Mouse (Mus musculus) cerebellum, adult 2 months (tissue): ENCODE results near the gene Tubal3. TPM values are rescaled to one million over a fixed set of nuclear protein-coding genes. Genes with fewer than 3 reads are reported as not detected.

Experiments
- DNase-seq, 2 experiments: peaks; one replicate each; pipeline ENCODE4 v3.0.0; 2021
- H3K27ac ChIP-seq: fragments of 200-500 bp; 2 replicates; pipeline ENCODE4 v1.5.1; 2012; ENCODE audit warnings: low read length, control low read depth, inconsistent platforms; ENCODE audit not compliant: insufficient read depth
- H3K27me3 ChIP-seq: fragments of 200-500 bp; 2 replicates; pipeline ENCODE4 v1.6.1; 2012; ENCODE audit warnings: inconsistent platforms, mild to moderate bottlenecking, low read length, moderate library complexity; ENCODE audit not compliant: control insufficient read depth, insufficient read depth
- H3K4me1 ChIP-seq: fragments of 200-500 bp; 2 replicates; pipeline ENCODE4 v1.6.1; 2011; ENCODE audit warnings: low read length; ENCODE audit not compliant: control insufficient read depth, insufficient read depth
- H3K4me3 ChIP-seq: fragments of 200-500 bp; replicated peaks from 2 replicates; pipeline ENCODE3; 2011; ENCODE audit warnings: mild to moderate bottlenecking, low read depth, low read length, control low read depth; ENCODE audit not compliant: insufficient read depth
- CTCF ChIP-seq: fragments of 200-500 bp; IDR thresholded peaks from 2 replicates; pipeline ENCODE4 v1.5.1; 2011; ENCODE audit warnings: low read depth, mild to moderate bottlenecking, control low read depth, low read length, moderate library complexity, borderline replicate concordance; ENCODE audit not compliant: insufficient read depth
- POLR2A ChIP-seq: fragments of 200-500 bp; IDR thresholded peaks from 2 replicates; pipeline ENCODE4 v1.6.1; 2011; ENCODE audit warnings: low read length, control low read depth, borderline replicate concordance; ENCODE audit not compliant: insufficient read depth
- WGBS: fragments of 180-500 bp; shearing (Covaris S2); methylation state at CpG from one replicate; pipeline ENCODE4 v1.1.7; 2018; 5-methylcytosine and 5-hydroxymethylcytosine counted together
- polyA plus RNA-seq: library from polyadenylated mRNA; depleted of rRNA; stranded (reverse); fragments of >200 nt; gene quantifications from 2 replicates; pipeline ENCODE4 v1.2.3, GENCODE M21; 2012; rRNA removed

Tubal3 gene
- polyA plus RNA-seq, result not detected in 2 replicates

DNA sequence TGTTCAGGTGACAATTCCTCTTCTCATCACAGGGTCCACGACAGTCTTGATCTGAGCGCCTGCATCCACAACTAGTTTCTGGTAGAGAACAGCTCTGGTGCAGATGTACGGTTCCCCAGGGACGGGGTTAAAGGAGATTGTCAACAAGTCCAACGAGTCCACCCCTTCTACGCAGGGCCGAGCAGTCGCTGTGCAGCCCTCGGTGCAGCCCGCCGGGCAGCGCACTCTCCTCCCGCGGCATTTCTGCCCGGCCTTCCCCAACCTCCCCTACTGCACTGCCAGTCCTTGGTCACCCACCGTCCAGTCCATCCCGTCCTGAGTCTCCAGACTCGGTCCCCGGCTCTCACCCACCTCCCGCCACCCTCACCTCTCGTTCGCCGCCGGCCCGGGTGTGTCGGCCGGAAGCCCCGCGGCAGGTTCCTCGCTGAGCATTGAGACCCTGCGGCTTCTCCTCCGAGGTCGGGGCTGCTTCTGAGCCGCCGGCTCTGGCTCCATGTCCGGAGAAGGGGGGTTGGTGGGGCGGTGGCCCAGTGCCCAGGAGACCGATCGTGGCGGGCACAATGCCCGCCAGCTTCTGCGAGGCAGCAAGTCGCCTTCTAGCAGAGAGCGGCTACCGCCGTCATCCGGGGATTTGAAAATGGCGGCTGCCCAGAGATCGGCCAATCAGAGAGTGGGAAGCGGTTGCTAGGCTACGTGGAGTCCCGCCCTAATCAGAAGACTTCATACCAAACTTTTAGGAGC is at the start of gene Tubal3, which contains the start of gene Net1:
Gene Tubal3 (plus strand): TSS at position 704 of the 741 bp plus-strand sequence.
Gene Net1 (minus strand): TSS at position 650 of the 741 bp plus-strand sequence.
- under 1% methylated on average over 52 of the region's 52 CpGs for WGBS
- peak within 1 kb of the TSS; percentile 65 for H3K4me3 ChIP-seq
- TF ChIP-seq POLR2A, result no peak
- TF ChIP-seq CTCF, result no peak
- DNase-seq, result peak; percentile 78 to 86
- no peaks in the 10 kb centered on the region for H3K27me3 ChIP-seq
- no peaks in the 10 kb centered on the region for H3K4me1 ChIP-seq
- H3K27ac ChIP-seq, result no peak within 1 kb of the TSS

DNA sequence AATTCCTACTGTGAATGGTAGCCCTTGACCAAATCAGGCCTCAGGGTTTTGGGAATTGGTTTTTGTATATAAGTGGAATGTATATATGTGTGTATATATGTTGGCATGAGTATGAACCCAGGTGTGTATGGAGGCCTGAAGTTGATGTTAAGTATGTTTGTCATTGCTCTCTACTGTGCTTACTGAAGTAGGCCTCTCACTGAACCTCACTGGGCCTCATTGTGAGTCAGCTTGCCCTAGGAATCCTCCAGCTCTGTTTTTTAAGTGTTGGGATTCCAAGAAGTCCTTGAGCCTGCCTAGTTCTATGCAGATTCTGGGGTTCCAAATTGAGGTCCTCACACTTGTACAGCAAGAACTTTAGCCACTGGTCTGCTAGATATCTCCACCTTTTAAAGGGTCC is 48.2 kb upstream of the Tubal3 start:
- DNase-seq, result no peak
- Histone ChIP-seq H3K4me1 (no peaks in the 10 kb centered on the region), H3K27ac (no peak overlapping the region), H3K4me3 (no peak overlapping the region), H3K27me3 (no peaks in the 10 kb centered on the region)
- TF ChIP-seq CTCF (no peak), POLR2A (no peak)

DNA sequence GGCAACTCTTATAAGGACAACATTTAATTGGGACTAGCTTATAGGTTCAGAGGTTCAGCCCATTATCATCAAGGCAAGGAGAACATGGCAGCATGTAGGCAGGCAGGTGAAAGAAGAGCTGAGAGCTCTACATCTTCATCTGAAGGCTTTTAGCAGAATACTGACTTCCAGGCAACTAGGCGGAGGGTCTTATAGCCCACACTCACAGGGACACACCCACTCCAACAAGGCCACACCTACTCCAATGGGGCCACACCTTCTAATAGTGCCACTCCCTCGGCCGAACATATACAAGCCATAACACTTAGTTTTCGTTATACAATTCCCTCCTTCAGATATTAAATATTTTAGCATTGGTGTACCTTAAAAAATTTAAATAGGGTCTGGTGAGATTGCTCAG is 45.2 kb upstream of the Tubal3 start:
- Histone ChIP-seq H3K4me1 (no peaks in the 10 kb centered on the region), H3K4me3 (no peak overlapping the region), H3K27me3 (no peaks in the 10 kb centered on the region), H3K27ac (no peak overlapping the region)
- DNase-seq, result no peak
- TF ChIP-seq CTCF (no peak), POLR2A (no peak)
- 96% methylated on average over 4 of the region's 4 CpGs for WGBS

DNA sequence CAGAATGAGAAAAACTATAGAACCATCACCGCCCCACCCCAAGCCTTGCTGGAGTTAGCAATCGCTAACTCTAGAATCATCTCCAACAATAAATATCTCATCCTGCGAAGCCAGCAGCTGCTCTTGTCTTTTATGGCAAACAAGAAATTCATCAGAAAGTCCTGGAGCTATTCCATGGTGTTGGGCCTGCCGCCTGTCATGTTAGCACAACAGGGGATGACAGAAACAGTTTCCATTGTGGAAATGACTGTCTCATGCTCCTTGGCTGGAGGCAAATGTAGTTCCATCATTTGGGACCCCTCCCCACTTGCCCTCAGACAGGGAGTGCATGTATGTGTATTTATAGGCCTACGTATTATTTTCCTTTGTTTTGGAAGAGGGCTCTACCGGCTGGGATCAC is 41.6 kb upstream of the Tubal3 start:
- Histone ChIP-seq H3K27ac (no peak overlapping the region), H3K4me1 (no peaks in the 10 kb centered on the region), H3K4me3 (no peak overlapping the region), H3K27me3 (no peaks in the 10 kb centered on the region)
- no peak for DNase-seq
- WGBS, result 36% methylated on average over 6 of the region's 6 CpGs
- TF ChIP-seq CTCF (no peak), POLR2A (no peak)

DNA sequence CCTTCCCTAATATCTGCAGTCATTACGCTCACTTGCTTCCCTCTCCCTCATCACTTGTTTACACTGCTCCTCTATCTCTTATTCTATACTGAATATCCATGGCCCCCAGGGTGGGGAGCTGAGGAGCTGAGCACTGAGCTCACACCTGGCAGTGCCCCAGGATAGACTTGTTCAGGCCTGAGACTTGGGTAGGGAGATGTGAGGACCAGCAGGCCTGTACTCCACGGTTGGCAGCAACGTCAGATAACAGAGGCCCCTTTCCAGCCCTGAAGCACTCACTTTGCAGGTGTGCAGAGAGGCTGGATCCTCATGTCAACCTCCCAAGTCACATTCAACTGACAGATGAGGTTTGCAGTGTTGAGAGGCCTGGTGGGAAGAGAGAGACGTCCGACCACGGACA is 40.9 kb upstream of the Tubal3 start:
- H3K27ac ChIP-seq, result no peak overlapping the region
- TF ChIP-seq POLR2A (no peak), CTCF (no peak)
- WGBS, result 59% methylated on average over 6 of the region's 6 CpGs
- H3K4me3 ChIP-seq, result no peak overlapping the region
- DNase-seq, result no peak
- H3K4me1 ChIP-seq, result no peaks in the 10 kb centered on the region
- H3K27me3 ChIP-seq, result no peaks in the 10 kb centered on the region

DNA sequence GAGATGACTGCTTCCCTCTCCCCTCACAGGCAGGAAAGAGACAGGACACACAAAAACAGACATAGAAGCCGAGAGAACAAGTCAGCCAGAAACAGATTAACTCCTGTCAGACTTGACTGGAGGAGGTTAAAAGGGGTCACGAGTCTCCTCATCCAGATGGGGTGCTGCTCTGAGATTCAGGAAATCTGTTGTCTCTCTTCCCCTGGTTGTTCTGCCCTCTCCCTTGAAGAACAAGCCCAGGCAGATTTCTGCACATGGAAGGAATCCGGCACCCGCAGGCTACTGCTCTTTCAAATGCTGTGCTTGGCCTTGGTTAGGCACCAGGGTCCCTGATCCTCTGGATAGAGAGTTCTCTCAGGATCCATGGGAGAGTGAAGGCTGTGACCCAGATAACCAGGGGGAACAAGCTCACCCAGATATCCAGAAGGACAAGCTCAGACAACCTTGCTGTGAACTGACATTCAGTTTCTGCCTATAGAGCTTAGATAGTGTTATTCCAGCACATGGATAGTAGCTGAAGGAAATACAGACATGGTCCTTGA is 40.3 kb upstream of the Tubal3 start:
- H3K4me3 ChIP-seq, result no peak overlapping the region
- no peaks in the 10 kb centered on the region for H3K27me3 ChIP-seq
- no peak overlapping the region for H3K27ac ChIP-seq
- no peak for TF ChIP-seq POLR2A
- TF ChIP-seq CTCF, result no peak
- WGBS, result 71% methylated on average over 4 of the region's 4 CpGs
- no peak for DNase-seq
- H3K4me1 ChIP-seq, result no peaks in the 10 kb centered on the region

DNA sequence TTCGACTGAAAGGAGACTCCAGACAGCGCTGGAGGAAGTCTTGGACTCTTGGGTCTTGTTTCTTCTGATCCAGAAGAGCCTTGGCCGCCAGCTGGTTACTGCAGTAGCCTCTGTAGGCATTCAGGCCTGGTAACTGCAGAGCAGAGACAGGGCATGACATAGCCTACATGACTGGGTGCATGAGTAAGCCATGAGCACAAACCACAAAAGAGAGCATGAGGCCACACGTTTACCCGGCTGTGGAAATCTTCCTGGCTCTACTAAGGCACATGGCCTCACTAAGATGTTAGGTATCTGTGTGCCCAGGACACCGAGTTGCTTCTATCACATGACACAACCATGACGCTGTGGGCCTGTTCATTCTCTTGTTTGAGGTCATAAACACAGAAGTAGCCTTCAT is 31.4 kb upstream of the Tubal3 start:
- no peak overlapping the region for H3K4me3 ChIP-seq
- WGBS, result 93% methylated on average over 7 of the region's 7 CpGs
- no peak for DNase-seq
- no peaks in the 10 kb centered on the region for H3K27me3 ChIP-seq
- H3K27ac ChIP-seq, result no peak overlapping the region
- H3K4me1 ChIP-seq, result no peaks in the 10 kb centered on the region
- no peak for TF ChIP-seq POLR2A

DNA sequence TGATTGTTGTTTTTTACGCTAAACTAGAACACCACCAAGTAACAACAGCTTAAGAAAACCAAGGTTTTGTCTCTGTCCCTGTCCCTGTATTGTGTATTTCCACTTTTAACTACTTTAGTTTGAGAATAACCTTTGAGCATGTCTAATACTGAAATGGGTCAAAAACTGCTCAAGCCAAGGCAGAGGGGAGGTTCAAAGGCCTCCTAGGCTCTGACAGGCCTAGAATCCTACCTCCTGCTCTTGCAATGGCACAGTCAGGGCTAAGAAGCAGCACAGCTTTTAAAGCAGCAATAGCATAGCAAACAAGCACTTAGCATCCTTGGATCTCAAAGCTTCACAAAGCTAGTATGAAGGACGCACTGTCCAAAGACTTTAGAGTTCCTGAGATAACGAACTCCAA is 29.0 kb upstream of the Tubal3 start:
- H3K4me3 ChIP-seq, result no peak overlapping the region
- 92% methylated on average over 3 of the region's 3 CpGs for WGBS
- no peak for DNase-seq
- no peak for TF ChIP-seq POLR2A
- no peaks in the 10 kb centered on the region for H3K4me1 ChIP-seq
- no peak overlapping the region for H3K27ac ChIP-seq
- H3K27me3 ChIP-seq, result no peaks in the 10 kb centered on the region

DNA sequence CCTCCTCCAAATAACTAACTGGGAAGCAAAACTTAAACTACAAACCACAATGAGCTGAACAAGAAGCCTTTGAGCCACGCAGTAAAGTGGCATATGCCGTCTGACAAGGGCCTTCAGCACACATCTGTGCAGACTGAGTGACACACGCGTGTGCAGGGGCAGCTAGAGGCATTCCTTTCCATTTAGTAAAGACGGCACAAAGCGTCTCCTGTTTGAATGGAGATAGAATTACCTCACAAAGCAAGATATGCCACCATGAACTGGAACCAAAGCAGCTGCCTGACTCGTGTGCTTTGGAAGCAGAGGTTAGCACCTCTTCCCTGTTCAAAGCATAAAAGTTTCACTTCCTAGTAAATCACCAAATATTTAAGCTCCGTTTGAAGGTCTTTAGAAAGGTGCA is 28.0 kb upstream of the Tubal3 start:
- TF ChIP-seq CTCF, result no peak
- TF ChIP-seq POLR2A, result no peak
- Histone ChIP-seq H3K4me3 (no peak overlapping the region), H3K4me1 (no peaks in the 10 kb centered on the region), H3K27me3 (no peaks in the 10 kb centered on the region), H3K27ac (no peak overlapping the region)
- no peak for DNase-seq
- 74% methylated on average over 8 of the region's 8 CpGs for WGBS
